Mouse (Mus musculus): ENCODE measurements at regions not wholly inside any gene's neighbourhood (a gene's known extent, or its start where the extent isn't known, plus 50 kb on each side); places are given as distances from the start of the nearest gene placed in this dataset.

- DNase-seq, result no peak
- intact Hi-C loops (cut with DNase I), result no loop called here
Measured at GRCm38 (mm10) chr9:41699031-41699430, 425.1 kb downstream of the Sorl1 start.

- DNase-seq, result no peak
- intact Hi-C loops (cut with DNase I), result no loop called here
Measured at GRCm38 (mm10) chr9:41697611-41698467, 426.3 kb downstream of the Sorl1 start.

- DNase-seq, result no peak
- intact Hi-C loops (cut with DNase I), result no loop called here
Measured at GRCm38 (mm10) chr9:41697160-41697559, 426.9 kb downstream of the Sorl1 start.

GRCm38 (mm10) chr9:41682911-41683310 is 441.2 kb downstream of the Sorl1 start:
- intact Hi-C loops (cut with DNase I), result no loop called here

GRCm38 (mm10) chr9:41675656-41676055 is 448.4 kb downstream of the Sorl1 start:
- DNase-seq, result no peak
- intact Hi-C loops (cut with DNase I), result no loop called here

More at GRCm38 (mm10) chr9:41682911-41683310, 441.2 kb downstream of the Sorl1 start:
- no peak for DNase-seq

- intact Hi-C loops (cut with DNase I), result no loop called here
- DNase-seq, result no peak
Measured at GRCm38 (mm10) chr9:41672958-41673357, 451.1 kb downstream of the Sorl1 start.

- no peak for DNase-seq
- intact Hi-C loops (cut with DNase I), result no loop called here
Measured at GRCm38 (mm10) chr9:41668741-41669140, 455.4 kb downstream of the Sorl1 start.

GRCm38 (mm10) chr9:41665000-41665685 is 459.0 kb downstream of the Sorl1 start:
- peak; percentile 17 to 30 for DNase-seq
- intact Hi-C loops (cut with DNase I), result no loop called here

GRCm38 (mm10) chr9:41660576-41660975 is 463.5 kb downstream of the Sorl1 start:
- no peak for DNase-seq
- intact Hi-C loops (cut with DNase I), result no loop called here

GRCm38 (mm10) chr9:41660011-41660410 is 464.1 kb downstream of the Sorl1 start:
- DNase-seq, result no peak
- intact Hi-C loops (cut with DNase I), result no loop called here

GRCm38 (mm10) chr9:41631564-41632205 is 470.2 kb upstream of the Ubash3b start:
- DNase-seq, result no peak
- intact Hi-C loops (cut with DNase I), result no loop called here

GRCm38 (mm10) chr9:41621341-41621740 is 459.8 kb upstream of the Ubash3b start:
- intact Hi-C loops (cut with DNase I), result no loop called here
- no peak for DNase-seq

- intact Hi-C loops (cut with DNase I), result no loop called here
- no peak for DNase-seq
Measured at GRCm38 (mm10) chr9:41614002-41614401, 452.5 kb upstream of the Ubash3b start.

GRCm38 (mm10) chr9:41612802-41613550 is 451.5 kb upstream of the Ubash3b start:
- intact Hi-C loops (cut with DNase I), result no loop called here

GRCm38 (mm10) chr9:41612452-41612795 is 450.9 kb upstream of the Ubash3b start:
- intact Hi-C loops (cut with DNase I), result no loop called here
- DNase-seq, result no peak

More at GRCm38 (mm10) chr9:41612802-41613550, 451.5 kb upstream of the Ubash3b start:
- DNase-seq, result no peak

- no peak for DNase-seq
- intact Hi-C loops (cut with DNase I), result no loop called here
Measured at GRCm38 (mm10) chr9:41611534-41612451, 450.3 kb upstream of the Ubash3b start.

GRCm38 (mm10) chr9:41610347-41610746 is 448.9 kb upstream of the Ubash3b start:
- intact Hi-C loops (cut with DNase I), result no loop called here

GRCm38 (mm10) chr9:41606136-41606535 is 444.6 kb upstream of the Ubash3b start:
- no peak for DNase-seq
- intact Hi-C loops (cut with DNase I), result no loop called here

More at GRCm38 (mm10) chr9:41610347-41610746, 448.9 kb upstream of the Ubash3b start:
- no peak for DNase-seq

- no peak for DNase-seq
- intact Hi-C loops (cut with DNase I), result no loop called here
Measured at GRCm38 (mm10) chr9:41604916-41605315, 443.4 kb upstream of the Ubash3b start.

GRCm38 (mm10) chr9:41600778-41601177 is 439.3 kb upstream of the Ubash3b start:
- intact Hi-C loops (cut with DNase I), result no loop called here
- DNase-seq, result no peak
